In the genomic region with DNA sequence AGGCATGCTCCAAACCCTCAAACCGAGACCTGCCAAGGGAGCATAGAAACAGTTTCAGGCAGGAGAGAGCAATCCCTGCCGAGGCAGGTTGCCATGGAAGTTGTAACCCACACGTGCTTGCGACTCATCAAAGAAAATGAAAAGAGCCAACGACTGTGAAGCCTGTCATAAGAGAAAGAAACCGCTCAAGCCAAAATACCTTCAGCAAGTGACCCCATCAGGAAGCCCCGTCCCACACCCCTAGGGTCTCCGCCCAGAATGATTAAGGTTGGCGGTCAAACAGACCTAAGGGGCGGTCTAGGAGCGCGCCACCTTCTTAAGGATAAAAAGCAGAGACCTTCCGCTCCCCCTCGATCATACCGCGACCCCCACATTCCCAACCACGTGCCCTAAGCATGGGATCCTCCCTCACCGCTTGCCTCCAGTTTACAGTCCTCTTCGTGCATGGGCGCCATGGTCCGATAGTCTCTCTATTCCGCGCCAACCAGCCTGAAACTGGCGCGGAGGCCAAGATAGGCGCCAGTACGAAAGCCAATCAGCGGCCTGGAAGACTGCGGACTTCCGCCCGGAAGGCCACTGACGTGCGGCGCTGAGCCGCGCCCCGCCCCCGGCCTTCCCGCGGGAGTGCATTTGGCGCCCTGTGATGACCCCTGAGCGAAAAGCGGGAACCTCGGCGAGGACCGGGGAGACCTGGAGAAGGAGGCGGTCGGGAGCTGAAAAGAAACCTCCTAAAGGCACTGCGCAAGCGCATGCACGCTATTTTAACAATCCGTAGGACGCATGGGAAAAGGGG, we compare ENCODE assay signal across 8 mouse cellular contexts. TPM values are rescaled to one million over a fixed set of nuclear protein-coding genes. Genes with fewer than 3 reads are reported as not detected.
DNase-seq lines count a peak whose midpoint lies in the region; ATAC-seq and TF ChIP-seq lines count a peak whose summit lies in the region.

Gene Pola1, minus strand, starts transcription at position 499 of the 793 bp plus-strand sequence.

- H3K79me2 ChIP-seq in liver, adult 2 months (ENCODE audit: control insufficient read depth, insufficient read depth, low read length) = no peaks in the 10 kb centered on the region
- H3K79me2 ChIP-seq in myocyte (ENCODE audit: control insufficient read depth, insufficient read depth) = peaks cover 37% of the 10 kb centered on the region

- DNase-seq in A20 (ENCODE audit: low read depth, low spot score) = peak; percentile 84
- DNase-seq in liver, adult 2 months (ENCODE audit: extremely low read depth, low read depth, low spot score) = peak; percentile 75
- DNase-seq in splenic B cell, adult 2 months (ENCODE audit: low read depth, low spot score) = peak; percentile 71

- WGBS in heart, embryonic 11.5 days (ENCODE audit: insufficient replicate concordance) = 18% methylated on average over 53 of the region's 53 CpGs
- 24% methylated on average over 53 of the region's 53 CpGs for WGBS in kidney, embryonic 16.5 days
- WGBS in liver, adult 2 months = under 1% methylated on average over 53 of the region's 53 CpGs

- peak within 1 kb of the TSS; percentile 69 for H3K9ac ChIP-seq in heart, embryonic 11.5 days (ENCODE audit: low read depth, low read length)
- peak within 1 kb of the TSS; percentile 71 for H3K9ac ChIP-seq in kidney, embryonic 16.5 days (replicated peaks; ENCODE audit: low read length)
- peak within 1 kb of the TSS; percentile 57 for H3K9ac ChIP-seq in liver, adult 2 months (ENCODE audit: low read depth, low read length)

- H3K9me3 ChIP-seq in heart, embryonic 11.5 days (replicated peaks; ENCODE audit: control insufficient read depth, low read length) = no peaks in the 10 kb centered on the region
- no peaks in the 10 kb centered on the region for H3K9me3 ChIP-seq in kidney, embryonic 16.5 days (ENCODE audit: low read length)

- H3K27ac ChIP-seq in bone marrow macrophage, adult 2 months (ENCODE audit: insufficient read depth, low read depth, low read length) = peak within 1 kb of the TSS; percentile 55
- peak within 1 kb of the TSS; percentile 62 for H3K27ac ChIP-seq in embryonic fibroblast, embryonic 13.5 days (ENCODE audit: insufficient read depth, low read length)
- H3K27ac ChIP-seq in heart, embryonic 11.5 days (ENCODE audit: low read depth, low read length) = peak within 1 kb of the TSS; percentile 68
- peak within 1 kb of the TSS; percentile 34; the same call in 1 of the 2 replicates for H3K27ac ChIP-seq in kidney, embryonic 16.5 days (ENCODE audit: low read length)
- peak within 1 kb of the TSS; percentile 72 for H3K27ac ChIP-seq in liver, adult 2 months (replicated peaks; ENCODE audit: insufficient read depth, low read depth, low read length)

- no peaks in the 10 kb centered on the region for H3K27me3 ChIP-seq in heart, embryonic 11.5 days (ENCODE audit: control insufficient read depth, insufficient read depth, low read length)
- H3K27me3 ChIP-seq in kidney, embryonic 16.5 days (ENCODE audit: insufficient read depth, low read length) = no peaks in the 10 kb centered on the region
- H3K27me3 ChIP-seq in liver, adult 2 months (ENCODE audit: control insufficient read depth, insufficient read depth, low read length) = no peaks in the 10 kb centered on the region
- no peaks in the 10 kb centered on the region for H3K27me3 ChIP-seq in myocyte (ENCODE audit: control insufficient read depth, insufficient read depth, insufficient read length)
- no peaks in the 10 kb centered on the region for H3K27me3 ChIP-seq in splenic B cell, adult 2 months (ENCODE audit: control insufficient read depth, insufficient read depth, low read length, poor library complexity, severe bottlenecking)

- peak; percentile 91 for ATAC-seq in heart, embryonic 11.5 days (replicated peaks; ENCODE audit: insufficient number of reproducible peaks, low FRiP score, low TSS enrichment)
- ATAC-seq in kidney, embryonic 16.5 days (ENCODE audit: low FRiP score, low TSS enrichment) = peak; percentile 99

- TF ChIP-seq CTCF in bone marrow macrophage, adult 2 months (IDR thresholded peaks at IDR 0.05; ENCODE audit: low read depth, low read length) = no peak
- TF ChIP-seq CTCF in embryonic fibroblast, embryonic 13.5 days (IDR thresholded peaks at IDR 0.05; ENCODE audit: borderline replicate concordance, insufficient read depth, low read length) = no peak
- TF ChIP-seq CTCF in liver, adult 2 months (IDR thresholded peaks at IDR 0.05; ENCODE audit: low read depth, low read length) = no peak

- peak within 1 kb of the TSS; percentile 65 for H3K4me3 ChIP-seq in bone marrow macrophage, adult 2 months (ENCODE audit: insufficient read depth, low read length)
- H3K4me3 ChIP-seq in embryonic fibroblast, embryonic 13.5 days (ENCODE audit: insufficient read depth, low read length) = peak within 1 kb of the TSS; percentile 91
- peak within 1 kb of the TSS; percentile 61 for H3K4me3 ChIP-seq in heart, embryonic 11.5 days (ENCODE audit: low read depth, low read length)
- H3K4me3 ChIP-seq in kidney, embryonic 16.5 days (ENCODE audit: low read length) = peak within 1 kb of the TSS; percentile 62
- H3K4me3 ChIP-seq in liver, adult 2 months (ENCODE audit: insufficient read depth, low read depth, low read length) = peak within 1 kb of the TSS; percentile 67
- peak within 1 kb of the TSS; percentile 58 for H3K4me3 ChIP-seq in myocyte

- no peak within 1 kb of the TSS for H3ac ChIP-seq in myocyte (ENCODE audit: control insufficient read depth, insufficient read length)

- H3K4me1 ChIP-seq in bone marrow macrophage, adult 2 months (ENCODE audit: control insufficient read depth, insufficient read depth, low read length) = 0 out of 2 replicates have a peak, but pooled peaks cover 2% of the 10 kb centered on the region
- no peaks in the 10 kb centered on the region for H3K4me1 ChIP-seq in embryonic fibroblast, embryonic 13.5 days (ENCODE audit: control insufficient read depth, insufficient read depth, low read length)
- H3K4me1 ChIP-seq in heart, embryonic 11.5 days (ENCODE audit: control insufficient read depth, insufficient read depth, low read length) = 0 out of 2 replicates have a peak, but pooled peaks cover 2% of the 10 kb centered on the region
- H3K4me1 ChIP-seq in kidney, embryonic 16.5 days (ENCODE audit: insufficient read depth, low read length) = no peaks in the 10 kb centered on the region
- H3K4me1 ChIP-seq in liver, adult 2 months (ENCODE audit: control insufficient read depth, insufficient read depth, low read length) = no peaks in the 10 kb centered on the region

- H3K36me3 ChIP-seq in heart, embryonic 11.5 days (ENCODE audit: control insufficient read depth, insufficient read depth, low read length) = no peaks in the 10 kb centered on the region
- H3K36me3 ChIP-seq in kidney, embryonic 16.5 days (ENCODE audit: insufficient read depth, low read length) = no peaks in the 10 kb centered on the region
- H3K36me3 ChIP-seq in liver, adult 2 months (ENCODE audit: control insufficient read depth, insufficient read depth, low read length) = no peaks in the 10 kb centered on the region
- H3K36me3 ChIP-seq in myocyte (ENCODE audit: control insufficient read depth, insufficient read depth) = no peaks in the 10 kb centered on the region
- no peaks in the 10 kb centered on the region for H3K36me3 ChIP-seq in splenic B cell, adult 2 months (ENCODE audit: control insufficient read depth, insufficient read depth, low read length, poor library complexity, severe bottlenecking)

- no peak for TF ChIP-seq POLR2A in bone marrow macrophage, adult 2 months (IDR thresholded peaks at IDR 0.05; ENCODE audit: borderline replicate concordance, low read depth, low read length)
- TF ChIP-seq POLR2A in embryonic fibroblast, embryonic 13.5 days (IDR thresholded peaks at IDR 0.05; ENCODE audit: low read depth, low read length) = peak; percentile 44
- 0 out of 2 replicates have a peak, but pooled peaks have one; percentile 16 for TF ChIP-seq POLR2A in liver, adult 2 months (IDR thresholded peaks at IDR 0.05; ENCODE audit: extremely low read depth, insufficient read depth, low read length)
- TF ChIP-seq POLR2A in myocyte (IDR thresholded peaks at IDR 0.05; ENCODE audit: insufficient read length, low read depth) = peak; percentile 35

- H3K4me2 ChIP-seq in heart, embryonic 11.5 days = peak within 1 kb of the TSS; percentile 56
- H3K4me2 ChIP-seq in kidney, embryonic 16.5 days (replicated peaks; ENCODE audit: low read depth, low read length) = peak within 1 kb of the TSS; percentile 64
- H3K4me2 ChIP-seq in myocyte (ENCODE audit: low read depth) = peak within 1 kb of the TSS; percentile 71

TF ChIP-seq in myocyte, 11 proteins besides CTCF, POLR2A, EP300 and RAD21:
- TF ChIP-seq E2F4 (IDR thresholded peaks at IDR 0.05; ENCODE audit: insufficient read depth) (peak; percentile 77), SRF (IDR thresholded peaks at IDR 0.05; ENCODE audit: control insufficient read depth, insufficient read length, low read depth) (no peak)

RNA-seq across cellular contexts. Expression of gene Pola1, which starts in this region (rescaled TPM):
- 10.3 and 11.2 TPM in 2 replicates for polyA plus RNA-seq in bone marrow macrophage, adult 2 months (2012; ENCODE audit: insufficient read depth, insufficient read length, missing spikeins)
- polyA plus RNA-seq in embryonic fibroblast, embryonic 13.5 days (2011; ENCODE audit: insufficient read length, low read depth, missing spikeins) = 17.0 and 22.9 TPM in 2 replicates
- polyA plus RNA-seq in heart, embryonic 11.5 days (2014; fragmentation: Nextera tagmentation; extraction: Ambion mirVana) = 13.5 and 13.7 TPM in 2 replicates
- 20.5 and 21.5 TPM in 2 replicates for polyA plus RNA-seq in kidney, embryonic 16.5 days (2015; fragmentation: Nextera tagmentation; extraction: Ambion mirVana)
- 5.3 and 5.6 TPM in 2 replicates for total RNA-seq in liver, adult 2 months (2014; rRNA removed)
- polyA plus RNA-seq in liver, adult 2 months (2012; rRNA removed) = 0.16 and 0.29 TPM in 2 replicates
- polyA plus RNA-seq in myocyte (2012; fragmentation: generic; extraction: Trizol) = 1.4 TPM

Comparison
In these comparisons a context has a peak if more than half of its experiments do, and no peak if none do; other contexts are left out.
1. Peak in every context shown above with its lines: DNase-seq, ATAC-seq, H3K4me3 ChIP-seq and H3K27ac ChIP-seq.